Mouse (Mus musculus) CH12.LX (cell line): ENCODE data around the gene Prkce. TPM values are rescaled to one million over a fixed set of nuclear protein-coding genes. Genes with fewer than 3 reads are reported as not detected.

Experiments used
- DNase-seq: peaks from one replicate; pipeline ENCODE4 v3.0.0-alpha.2; 2013; ENCODE audit errors: extremely low read depth
- H3K27ac ChIP-seq: 2 replicates; pipeline ENCODE4 v1.5.1; 2012; ENCODE audit warnings: low read depth, mild to moderate bottlenecking, control low read depth, moderate library complexity; ENCODE audit not compliant: insufficient read depth
- H3K27me3 ChIP-seq: replicated peaks from 2 replicates; pipeline ENCODE3; 2012; ENCODE audit warnings: inconsistent platforms
- H3K36me3 ChIP-seq, 2 experiments: replicated peaks in 1 of 2; 2 replicates each; pipeline versions ENCODE3 to v1.6.1; 2012; ENCODE audit warnings: inconsistent platforms in 1 of 2, low read length in 1 of 2, mild to moderate bottlenecking in 1 of 2, mixed read lengths in 1 of 2, moderate library complexity in 1 of 2; ENCODE audit not compliant: control insufficient read depth in 1 of 2, insufficient read depth in 1 of 2
- H3K4me1 ChIP-seq, 2 experiments: 2 replicates each; pipeline ENCODE4 v1.6.1; 2012; ENCODE audit warnings: inconsistent platforms in 1 of 2, moderate library complexity in 1 of 2; ENCODE audit not compliant: insufficient read depth in 2 of 2, control insufficient read depth in 1 of 2
- H3K4me2 ChIP-seq: 2 replicates; pipeline ENCODE4 v1.6.1; 2012; ENCODE audit warnings: low read depth, mild to moderate bottlenecking, control low read depth; ENCODE audit not compliant: poor library complexity, insufficient read depth, severe bottlenecking
- H3K4me3 ChIP-seq, 3 experiments: fragments of 150-350 bp in 1 of 3; sonication (generic) in 1 of 3; replicated peaks in 1 of 3; 2 replicates each; pipeline versions ENCODE3 to v1.5.1; 2011 to 2012; ENCODE audit warnings: low read depth in 2 of 3, low read length in 2 of 3, mild to moderate bottlenecking in 2 of 3, moderate library complexity in 2 of 3, control low read depth in 1 of 3, improper control_type of control experiment in 1 of 3, inconsistent platforms in 1 of 3, mixed read lengths in 1 of 3; ENCODE audit not compliant: poor library complexity in 1 of 3
- H3K79me2 ChIP-seq: replicated peaks from 2 replicates; pipeline ENCODE4 v1.6.1; 2012; ENCODE audit warnings: mild to moderate bottlenecking, moderate library complexity; ENCODE audit not compliant: control insufficient read depth, poor library complexity, insufficient read depth, severe bottlenecking; ENCODE audit errors: extremely low read depth
- H3K9ac ChIP-seq: 2 replicates; pipeline ENCODE4 v1.6.1; 2012; ENCODE audit warnings: low read depth, mild to moderate bottlenecking, control low read depth, moderate library complexity; ENCODE audit not compliant: insufficient read depth
- H3K9me3 ChIP-seq: replicated peaks from 2 replicates; pipeline ENCODE3; 2012; ENCODE audit warnings: low read length, inconsistent platforms, mixed read lengths
- BHLHE40 ChIP-seq: IDR thresholded peaks from 2 replicates; pipeline ENCODE4 v1.6.1; 2011; ENCODE audit warnings: mild to moderate bottlenecking, low read depth, low read length, improper control_type of control experiment
- CHD2 ChIP-seq: IDR thresholded peaks from 2 replicates; pipeline ENCODE4 v1.6.1; 2011; ENCODE audit warnings: low read length, improper control_type of control experiment
- CTCF ChIP-seq, 2 experiments: IDR thresholded peaks in 1 of 2; conservative IDR thresholded peaks in 1 of 2; 2 replicates each; pipeline ENCODE4 v1.5.1; 2011 to 2012; ENCODE audit warnings: low read depth in 2 of 2, low read length in 2 of 2, improper control_type of control experiment in 1 of 2, inconsistent platforms in 1 of 2, mild to moderate bottlenecking in 1 of 2, moderate library complexity in 1 of 2
- E2F4 ChIP-seq: IDR thresholded peaks from 2 replicates; pipeline ENCODE4 v1.6.1; 2011; ENCODE audit warnings: low read depth, low read length, improper control_type of control experiment; ENCODE audit not compliant: insufficient replicate concordance
- ELF1 ChIP-seq: IDR thresholded peaks from 2 replicates; pipeline ENCODE4 v1.6.1; 2014; ENCODE audit warnings: low read depth, mild to moderate bottlenecking, inconsistent platforms, low read length, improper control_type of control experiment
- EP300 ChIP-seq: IDR thresholded peaks from 2 replicates; pipeline ENCODE4 v1.6.1; 2011; ENCODE audit warnings: low read length, improper control_type of control experiment
- ETS1 ChIP-seq: conservative IDR thresholded peaks from 2 replicates; pipeline ENCODE4 v1.6.1; 2012; ENCODE audit warnings: low read depth, mild to moderate bottlenecking, inconsistent platforms, low read length, improper control_type of control experiment, moderate library complexity
- GABPA ChIP-seq: IDR thresholded peaks from 2 replicates; pipeline ENCODE4 v1.6.1; 2012; ENCODE audit warnings: low read depth, low read length, improper control_type of control experiment, inconsistent platforms; ENCODE audit not compliant: insufficient replicate concordance
- HCFC1 ChIP-seq: IDR thresholded peaks from 2 replicates; pipeline ENCODE4 v1.6.1; 2012; ENCODE audit warnings: low read depth, mild to moderate bottlenecking, inconsistent platforms, low read length, improper control_type of control experiment
- IRF4 ChIP-seq: IDR thresholded peaks from 2 replicates; pipeline ENCODE4 v1.6.1; 2014; ENCODE audit warnings: low read depth, mild to moderate bottlenecking, inconsistent platforms, low read length, improper control_type of control experiment
- JUN ChIP-seq: IDR thresholded peaks from 2 replicates; pipeline ENCODE4 v1.6.1; 2011; ENCODE audit warnings: low read depth, mild to moderate bottlenecking, low read length, improper control_type of control experiment, moderate library complexity; ENCODE audit not compliant: insufficient read depth
- KAT2A ChIP-seq: IDR thresholded peaks from 2 replicates; pipeline ENCODE4 v1.6.1; 2012; ENCODE audit warnings: low read length, improper control_type of control experiment, inconsistent platforms; ENCODE audit not compliant: insufficient replicate concordance
- MAFK ChIP-seq: IDR thresholded peaks from 2 replicates; pipeline ENCODE4 v1.6.1; 2011; ENCODE audit warnings: low read length, improper control_type of control experiment; ENCODE audit not compliant: insufficient replicate concordance
- MAX ChIP-seq: IDR thresholded peaks from 2 replicates; pipeline ENCODE4 v1.6.1; 2011; ENCODE audit warnings: low read length, improper control_type of control experiment
- MAZ ChIP-seq: IDR thresholded peaks from 2 replicates; pipeline ENCODE4 v1.6.1; 2012; ENCODE audit warnings: low read depth, mild to moderate bottlenecking, inconsistent platforms, low read length, improper control_type of control experiment, moderate library complexity
- MXI1 ChIP-seq: IDR thresholded peaks from 2 replicates; pipeline ENCODE4 v1.6.1; 2011; ENCODE audit warnings: mild to moderate bottlenecking, low read depth, low read length, improper control_type of control experiment
- NELFE ChIP-seq: IDR thresholded peaks from 2 replicates; pipeline ENCODE4 v1.6.1; 2011; ENCODE audit warnings: low read depth, low read length, improper control_type of control experiment
- NRF1 ChIP-seq: IDR thresholded peaks from 2 replicates; pipeline ENCODE4 v1.6.1; 2014; ENCODE audit warnings: low read depth, mild to moderate bottlenecking, inconsistent platforms, low read length, improper control_type of control experiment, moderate library complexity
- PAX5 ChIP-seq: IDR thresholded peaks from 2 replicates; pipeline ENCODE4 v1.6.1; 2012; ENCODE audit warnings: low read length, inconsistent platforms, mixed read lengths
- POLR2A ChIP-seq: IDR thresholded peaks from 2 replicates; pipeline ENCODE4 v1.6.1; 2011; ENCODE audit warnings: low read depth, mild to moderate bottlenecking, improper control_type of control experiment, low read length
- POLR2AphosphoS2 ChIP-seq: IDR thresholded peaks from 2 replicates; pipeline ENCODE4 v1.6.1; 2011; ENCODE audit warnings: low read depth, low read length, improper control_type of control experiment
- RAD21 ChIP-seq: IDR thresholded peaks from 2 replicates; pipeline ENCODE4 v1.6.1; 2011; ENCODE audit warnings: low read depth, mild to moderate bottlenecking, low read length, improper control_type of control experiment, moderate library complexity
- SIN3A ChIP-seq: IDR thresholded peaks from 2 replicates; pipeline ENCODE4 v1.6.1; 2012; ENCODE audit warnings: low read length, improper control_type of control experiment, inconsistent platforms
- SMC3 ChIP-seq: IDR thresholded peaks from 2 replicates; pipeline ENCODE4 v1.6.1; 2011; ENCODE audit warnings: low read depth, low read length, improper control_type of control experiment
- TBP ChIP-seq: conservative IDR thresholded peaks from 2 replicates; pipeline ENCODE4 v1.6.1; 2011; ENCODE audit warnings: low read depth, low read length, improper control_type of control experiment
- TCF12 ChIP-seq: IDR thresholded peaks from 2 replicates; pipeline ENCODE4 v1.6.1; 2014; ENCODE audit warnings: low read depth, mild to moderate bottlenecking, inconsistent platforms, low read length, improper control_type of control experiment
- UBTF ChIP-seq: IDR thresholded peaks from 2 replicates; pipeline ENCODE4 v1.6.1; 2012; ENCODE audit warnings: low read depth, mild to moderate bottlenecking, inconsistent platforms, low read length, improper control_type of control experiment, moderate library complexity
- USF1 ChIP-seq: IDR thresholded peaks from 2 replicates; pipeline ENCODE4 v1.6.1; 2014; ENCODE audit warnings: low read depth, mild to moderate bottlenecking, inconsistent platforms, low read length, improper control_type of control experiment
- USF2 ChIP-seq: conservative IDR thresholded peaks from 2 replicates; pipeline ENCODE4 v1.6.1; 2011; ENCODE audit warnings: low read depth, low read length, improper control_type of control experiment
- ZKSCAN1 ChIP-seq: IDR thresholded peaks from 2 replicates; pipeline ENCODE4 v1.6.1; 2012; ENCODE audit warnings: low read depth, inconsistent platforms, low read length, improper control_type of control experiment, borderline replicate concordance
- ZNF384 ChIP-seq: IDR thresholded peaks from 2 replicates; pipeline ENCODE4 v1.6.1; 2012; ENCODE audit warnings: low read depth, low read length, improper control_type of control experiment, inconsistent platforms
- dilution Hi-C: fragments of 300-500 bp; cut with MboI; formaldehyde crosslinking; loops from 2 replicates; pipeline ENCODE4 v1.14.3; 2020; ENCODE audit warnings: low sequenced_read_pairs; ENCODE audit not compliant: extremely low pct_unique_long_range_greater_than_20kb, extremely low pct_ligation_motif_present
- in situ Hi-C: fragments of 300-500 bp; cut with MboI; formaldehyde crosslinking; loops from 3 replicates; pipeline ENCODE4 v1.14.3; 2019; ENCODE audit warnings: low sequenced_read_pairs, low pct_ligation_motif_present, low pct_unique_long_range_greater_than_20kb, mixed read lengths
- polyA plus RNA-seq: library from polyadenylated mRNA; unstranded; fragments of >175 nt; gene quantifications from 2 replicates; pipeline ENCODE4 v1.2.1, GENCODE M21; 2012; ENCODE audit warnings: low read depth; ENCODE audit not compliant: insufficient read length
- total RNA-seq, 2 experiments: library from RNA; depleted of rRNA; stranded (reverse); fragments of 300-350 nt in 1 of 2; fragments of >200 nt in 1 of 2; gene quantifications; 2 replicates each; pipeline ENCODE4 v1.2.3; 2012 to 2014

The Prkce gene
- total and polyA plus RNA-seq, 3 experiments = 4.1 to 13.2 (median 11.4) TPM

DNA sequence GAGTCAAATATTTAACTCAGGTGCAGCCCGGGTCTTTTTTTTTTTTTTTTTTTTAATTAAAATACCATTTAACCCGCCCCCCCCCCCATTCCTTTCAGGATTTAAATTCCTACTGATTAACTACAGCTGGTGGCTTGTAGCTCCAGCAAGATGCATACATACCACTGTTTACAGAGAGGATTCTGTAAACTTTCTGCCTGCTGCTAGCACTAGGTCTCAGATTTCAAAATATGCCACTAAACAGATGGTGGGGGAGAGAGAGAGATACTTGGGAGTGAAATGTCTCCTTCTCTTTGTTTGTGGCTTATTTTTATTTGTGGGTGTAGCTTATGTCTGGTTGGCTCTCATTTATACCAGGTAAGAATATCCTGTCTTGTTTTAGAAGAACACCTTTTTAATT, 215.3 kb downstream of the Prkce start:
- TF ChIP-seq UBTF = no peak
- no peak overlapping the region for H3K9ac ChIP-seq
- in situ Hi-C loops (loop anchor here (10.0 kb wide), 1 partner anchor 52 kb away; no protein-coding TSS in a partner anchor), dilution Hi-C loops (no loop called here)
- no peak overlapping the region for H3K27ac ChIP-seq
- no peak overlapping the region for H3K4me3 ChIP-seq
- no peaks in the 10 kb centered on the region for H3K27me3 ChIP-seq
- DNase-seq = no peak
- H3K4me1 ChIP-seq = peaks cover 47 to 74% of the 10 kb centered on the region in 2 experiments
- no peaks in the 10 kb centered on the region for H3K9me3 ChIP-seq
- no peak overlapping the region for H3K4me2 ChIP-seq
- H3K36me3 ChIP-seq = peaks cover 0 to 11% of the 10 kb centered on the region in 2 experiments
- H3K79me2 ChIP-seq = no peaks in the 10 kb centered on the region; the same call in 1 of the 2 replicates

GRCm38 (mm10) chr17:86383699-86384572, 216.4 kb downstream of the Prkce start:
- H3K4me3 ChIP-seq = no peak overlapping the region
- no peak for DNase-seq
- dilution Hi-C loops = no loop called here
- TF ChIP-seq ELF1 = no peak
- TF ChIP-seq CTCF (conservative IDR thresholded peaks at IDR 0.05 in 1 of 2, IDR thresholded peaks at IDR 0.05 in 1 of 2; ENCODE audit: low read depth in 2 of 2, low read length in 2 of 2) = no peak
- TF ChIP-seq ZKSCAN1 = no peak
- TF ChIP-seq POLR2A = no peak
- peak; percentile 31; the same call in 1 of the 2 replicates for TF ChIP-seq MXI1
- peak; percentile 65 for TF ChIP-seq ETS1
- no peak for TF ChIP-seq NRF1
- 0 out of 2 replicates have a peak, but pooled peaks have one; percentile 56 for TF ChIP-seq MAFK
- no peak for TF ChIP-seq TBP
- TF ChIP-seq E2F4 = no peak
- peak; percentile 59; the same call in 1 of the 2 replicates for TF ChIP-seq SIN3A
- no peak for TF ChIP-seq USF1
- peak; percentile 91 for TF ChIP-seq BHLHE40
- TF ChIP-seq EP300 = peak; percentile 54; the same call in 1 of the 2 replicates
- no peak for TF ChIP-seq USF2
- 0 out of 2 replicates have a peak, but pooled peaks have one; percentile 18 for TF ChIP-seq MAX
- TF ChIP-seq PAX5 = no peak
- peak; percentile 53 for TF ChIP-seq IRF4
- TF ChIP-seq POLR2AphosphoS2 = no peak
- TF ChIP-seq NELFE = no peak
- TF ChIP-seq MAZ = no peak
- no peak for TF ChIP-seq UBTF
- TF ChIP-seq SMC3 = no peak
- no peak for TF ChIP-seq GABPA
- no peak for TF ChIP-seq CHD2
- TF ChIP-seq ZNF384 = no peak
- TF ChIP-seq TCF12 = 0 out of 2 replicates have a peak, but pooled peaks have one; percentile 31
- TF ChIP-seq JUN = no peak
- TF ChIP-seq KAT2A = no peak
- no peak for TF ChIP-seq HCFC1
- TF ChIP-seq RAD21 = no peak

More at GRCm38 (mm10) chr17:86383699-86384572, 216.4 kb downstream of the Prkce start:
- Histone ChIP-seq H3K27ac (peak overlapping the region; percentile 25; the same call in 1 of the 2 replicates), H3K9ac (no peak overlapping the region), H3K4me2 (peak overlapping the region; percentile 34), H3K27me3 (no peaks in the 10 kb centered on the region), H3K79me2 (no peaks in the 10 kb centered on the region; the same call in 1 of the 2 replicates), H3K9me3 (no peaks in the 10 kb centered on the region), H3K4me1 (peaks cover 44 to 69% of the 10 kb centered on the region in 2 experiments), H3K36me3 (peaks cover 0 to 13% of the 10 kb centered on the region in 2 experiments)
- in situ Hi-C loops = loop anchor here (10.0 kb wide), 1 partner anchor 51 kb away; no protein-coding TSS in a partner anchor
